Mouse (Mus musculus) splenic B cell, adult 2 months (primary cell): ENCODE data around the gene Thtpa.
A peak's percentile ranks its signal among the peaks of the same experiment; 100 is the strongest.

Experiments used
- DNase-seq: peaks from one replicate; pipeline ENCODE4 v3.0.0-alpha.2; 2011; ENCODE audit warnings: low read depth, low spot score
- H3K27me3 ChIP-seq: 2 replicates; pipeline ENCODE4 v1.6.1; 2012; ENCODE audit warnings: mild to moderate bottlenecking, low read length, moderate library complexity, mixed read lengths; ENCODE audit not compliant: control insufficient read depth, poor library complexity, insufficient read depth, severe bottlenecking
- H3K36me3 ChIP-seq: 2 replicates; pipeline ENCODE4 v1.6.1; 2012; ENCODE audit warnings: mild to moderate bottlenecking, low read length, moderate library complexity, mixed read lengths; ENCODE audit not compliant: control insufficient read depth, poor library complexity, insufficient read depth, severe bottlenecking

The Thtpa gene

DNA sequence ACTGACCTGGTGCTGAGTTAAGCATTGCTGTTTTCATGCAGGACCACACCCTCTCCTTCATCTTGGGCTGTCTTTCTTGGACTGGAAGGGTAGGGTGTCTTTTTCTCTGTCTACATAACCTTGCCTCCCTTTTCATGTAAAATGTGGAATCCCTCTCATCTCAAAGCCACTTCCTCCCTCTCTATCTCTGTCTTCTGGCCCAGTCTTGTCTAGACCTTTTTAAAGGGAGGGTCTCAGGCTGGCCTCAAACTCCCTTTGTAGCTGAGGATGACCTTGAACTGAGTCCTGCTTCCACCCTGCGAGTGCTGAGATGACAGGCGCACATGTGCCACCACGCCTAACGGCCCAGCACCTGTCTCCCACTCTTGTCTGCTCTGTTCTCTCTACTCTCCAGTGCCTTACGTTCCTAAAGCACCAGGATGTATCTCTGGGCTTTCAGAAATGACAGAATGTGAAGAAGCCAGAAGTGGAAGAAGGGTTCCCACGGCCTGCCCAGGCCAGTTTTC, 8.5 kb upstream of the Thtpa start:
- no peak for DNase-seq
- Histone ChIP-seq H3K27me3 (no peaks in the 10 kb centered on the region), H3K36me3 (no peaks in the 10 kb centered on the region)

DNA sequence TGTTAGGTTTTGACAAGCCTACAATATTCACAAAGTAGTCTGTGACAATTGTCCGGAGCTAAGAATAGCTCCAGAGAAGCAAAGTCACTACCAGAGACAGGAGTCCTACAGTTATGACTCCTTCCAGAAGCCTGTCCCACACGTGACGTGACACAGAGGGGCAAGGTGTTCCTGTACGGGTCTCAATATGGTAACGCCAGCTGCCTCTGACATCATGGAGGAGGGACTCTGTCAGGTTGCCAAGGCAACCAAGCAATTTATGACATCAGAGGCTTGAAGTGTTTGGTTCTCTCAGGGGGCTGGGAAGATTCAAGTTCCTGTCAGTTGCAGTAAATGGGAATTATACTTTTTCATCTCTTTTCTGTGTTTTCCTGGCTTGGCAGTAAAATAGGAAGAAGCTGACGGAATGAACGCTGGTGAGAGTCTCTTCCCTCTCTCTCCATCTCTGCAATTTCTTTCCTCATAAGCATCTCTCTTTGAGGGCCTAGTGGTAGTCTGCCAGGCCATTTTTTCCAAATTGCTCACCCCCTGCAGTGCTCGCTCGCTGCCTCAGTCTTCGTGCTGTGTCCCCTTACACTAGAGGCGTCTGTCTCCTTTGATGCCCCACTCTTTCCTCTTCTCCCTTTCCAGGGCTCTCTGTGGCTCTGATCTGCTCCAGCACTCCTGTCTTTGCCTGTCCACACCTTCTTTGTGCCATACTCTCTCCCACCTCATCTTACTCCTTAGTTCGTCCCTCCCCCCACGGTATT, 5.2 kb upstream of the Thtpa start:
- Histone ChIP-seq H3K36me3 (no peaks in the 10 kb centered on the region), H3K27me3 (no peaks in the 10 kb centered on the region)
- DNase-seq, result peak; percentile 41

DNA sequence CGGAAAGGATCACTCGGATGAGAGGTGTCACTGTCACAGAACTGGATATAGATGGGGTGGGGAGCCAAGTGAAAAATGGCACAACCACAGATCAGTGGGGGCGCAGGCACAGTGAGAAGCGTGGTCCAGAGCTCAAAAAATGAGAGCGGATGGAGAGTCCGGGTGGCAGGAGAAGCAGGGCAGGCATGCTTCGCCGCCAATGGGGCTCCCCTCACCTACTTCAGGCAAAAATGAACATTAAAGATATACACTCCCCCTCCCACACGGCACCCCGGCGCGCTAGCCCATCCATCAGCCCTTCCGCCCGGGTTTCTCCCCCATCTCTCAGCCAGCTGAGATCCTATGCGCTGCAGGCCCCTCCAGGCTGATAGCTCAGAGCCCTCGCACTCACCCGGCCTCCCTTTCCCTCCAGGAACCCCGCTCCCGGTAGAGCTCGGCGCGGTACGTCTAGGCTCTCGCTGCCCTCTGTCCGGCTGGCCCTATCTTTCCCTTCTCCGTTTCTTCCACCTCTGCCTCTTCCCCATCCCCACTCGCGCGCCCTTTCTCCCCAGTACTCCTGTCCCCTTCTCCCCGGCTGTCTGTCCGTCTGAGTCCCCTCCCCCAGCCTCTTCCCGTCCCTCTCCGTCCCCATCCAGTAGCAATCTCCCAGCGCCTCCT, 3.2 kb upstream of the Thtpa start:
- Histone ChIP-seq H3K36me3 (no peaks in the 10 kb centered on the region), H3K27me3 (no peaks in the 10 kb centered on the region)
- no peak for DNase-seq

DNA sequence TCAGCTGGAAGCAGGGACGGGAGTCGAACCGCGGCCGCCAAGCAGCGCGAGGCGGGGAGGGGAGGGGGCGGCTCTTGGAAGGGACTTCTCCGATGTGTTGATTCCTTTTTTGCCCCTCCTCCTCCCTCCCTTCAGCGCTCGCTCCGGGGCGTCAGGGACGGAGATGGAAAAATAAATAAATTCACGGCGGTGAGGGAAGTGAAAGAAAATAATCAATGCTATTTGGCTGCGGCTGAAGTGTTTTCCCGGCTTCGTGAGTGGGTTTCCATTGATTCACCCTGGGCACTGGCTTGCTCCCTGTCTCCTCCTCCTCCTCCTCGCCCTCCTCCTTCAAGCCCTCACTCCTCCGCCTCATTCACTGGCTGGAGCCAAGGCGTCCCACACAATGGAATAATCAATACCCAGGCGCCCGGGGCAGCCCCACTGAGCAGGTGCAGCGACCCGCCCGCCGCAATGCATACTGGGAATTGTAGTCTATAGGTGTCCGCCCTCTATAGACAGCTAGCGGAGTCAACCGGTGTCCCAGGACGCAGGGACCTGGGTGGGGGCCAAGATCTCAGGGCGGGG, 2.5 kb upstream of the Thtpa start, which contains the start of gene Zfhx2:
Gene Zfhx2, minus strand, starts transcription at position 314 of the 567 bp plus-strand sequence.
- peak; percentile 93 for DNase-seq
- no peaks in the 10 kb centered on the region for H3K27me3 ChIP-seq
- H3K36me3 ChIP-seq, result no peaks in the 10 kb centered on the region

DNA sequence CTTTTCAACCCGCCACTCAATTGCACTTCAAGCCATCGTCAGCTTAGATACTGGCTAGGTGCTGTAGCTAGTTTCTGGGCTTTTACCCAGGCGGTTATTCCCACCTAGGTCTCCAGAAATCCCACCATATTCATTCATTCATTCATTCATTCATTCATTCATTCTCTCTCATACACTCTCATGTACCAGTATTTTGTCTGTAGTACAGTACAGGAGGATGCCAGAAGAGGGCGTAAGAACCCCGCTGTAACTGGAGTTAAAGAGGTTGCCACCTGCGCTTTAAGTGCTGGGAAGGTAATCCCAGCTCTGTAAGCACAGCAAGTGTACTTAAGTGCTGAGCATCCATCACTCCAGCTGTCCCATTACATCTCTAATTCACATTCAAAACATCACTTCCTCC, 657 bp upstream of the Thtpa start:
- peak; percentile 53 for DNase-seq
- no peaks in the 10 kb centered on the region for H3K27me3 ChIP-seq
- no peaks in the 10 kb centered on the region; the same call in 1 of the 2 replicates for H3K36me3 ChIP-seq

DNA sequence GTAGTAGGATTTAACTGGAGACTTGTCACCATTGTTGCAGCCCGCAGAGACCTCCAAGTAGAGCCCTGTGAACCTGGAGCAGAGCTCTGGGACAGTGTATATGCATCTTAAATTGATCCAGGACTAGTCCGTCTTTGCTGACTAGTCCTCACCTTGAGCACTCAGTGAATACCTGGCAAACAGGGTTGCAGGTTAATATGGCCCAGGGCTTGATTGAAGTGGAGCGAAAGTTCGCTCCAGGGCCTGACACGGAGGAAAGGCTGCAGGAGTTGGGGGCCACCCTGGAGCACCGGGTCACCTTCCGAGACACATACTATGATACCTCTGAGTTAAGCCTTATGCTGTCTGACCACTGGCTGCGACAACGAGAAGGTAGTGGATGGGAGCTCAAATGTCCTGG, 679 bp downstream of the Thtpa start:
- no peaks in the 10 kb centered on the region for H3K27me3 ChIP-seq
- H3K36me3 ChIP-seq, result no peaks in the 10 kb centered on the region; the same call in 1 of the 2 replicates
- DNase-seq, result no peak

DNA sequence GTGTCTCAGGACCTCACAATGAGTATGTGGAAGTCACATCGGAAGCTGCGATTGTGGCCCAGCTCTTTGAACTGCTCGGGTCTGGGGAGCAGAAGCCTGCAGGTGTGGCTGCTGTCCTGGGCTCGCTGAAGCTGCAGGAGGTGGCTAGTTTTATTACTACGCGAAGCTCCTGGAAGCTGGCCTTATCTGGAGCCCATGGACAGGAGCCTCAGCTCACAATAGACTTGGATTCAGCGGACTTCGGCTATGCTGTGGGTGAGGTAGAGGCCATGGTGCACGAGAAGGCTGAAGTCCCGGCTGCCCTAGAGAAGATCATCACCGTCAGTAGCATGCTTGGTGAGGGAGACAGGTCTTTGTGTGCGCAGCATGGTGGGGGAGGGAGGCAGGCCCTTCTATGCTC, 1.1 kb downstream of the Thtpa start:
- Histone ChIP-seq H3K36me3 (peaks cover 3% of the 10 kb centered on the region), H3K27me3 (no peaks in the 10 kb centered on the region)
- no peak for DNase-seq

DNA sequence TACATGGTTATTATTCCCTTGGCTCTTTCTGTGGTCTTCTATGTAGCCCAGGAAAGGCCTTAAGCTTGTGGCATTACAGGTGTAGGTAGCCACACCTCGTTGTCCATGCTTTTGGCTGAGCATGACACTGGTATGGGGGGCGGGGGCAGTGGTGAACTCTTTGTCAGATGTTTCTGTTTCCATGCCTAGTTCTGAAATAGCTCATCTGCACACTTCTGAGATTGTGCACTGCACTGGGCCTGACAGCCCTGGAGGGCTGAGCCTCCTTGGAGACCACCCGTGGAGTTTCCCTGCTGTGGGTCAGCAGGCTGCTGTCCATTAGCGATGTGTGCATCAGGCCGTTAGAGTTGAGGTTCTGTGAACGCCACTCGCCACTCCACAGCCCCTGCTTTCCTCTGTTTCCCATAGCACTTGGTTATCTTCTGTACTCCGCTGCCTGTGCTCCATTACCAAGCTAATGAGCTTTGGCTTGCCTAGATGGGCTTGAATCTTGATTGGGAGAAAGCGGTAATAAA, 2.0 kb downstream of the Thtpa start:
- H3K27me3 ChIP-seq, result no peaks in the 10 kb centered on the region
- H3K36me3 ChIP-seq, result peaks cover 5% of the 10 kb centered on the region
- no peak for DNase-seq

DNA sequence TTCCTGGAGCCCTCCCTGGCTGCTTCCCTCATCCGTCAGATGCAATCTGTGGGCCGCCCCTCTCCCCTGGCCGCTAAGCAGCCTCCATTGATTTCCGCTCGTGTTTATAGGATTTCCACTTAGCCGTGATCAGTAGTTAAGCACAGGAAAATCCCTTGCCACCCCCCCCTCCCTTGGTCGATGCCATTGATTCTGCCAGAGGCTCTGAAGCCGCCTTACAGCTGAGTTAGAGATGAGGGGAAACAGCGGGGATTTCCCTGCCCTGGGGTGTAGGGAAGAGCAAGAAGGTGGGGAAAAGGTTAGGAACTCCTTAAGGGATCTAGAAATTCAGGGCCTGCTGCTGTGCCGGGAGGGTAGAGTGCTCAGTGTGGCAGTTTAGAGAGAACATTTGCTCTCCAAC, 3.1 kb downstream of the Thtpa start:
- peaks cover 6% of the 10 kb centered on the region for H3K36me3 ChIP-seq
- H3K27me3 ChIP-seq, result no peaks in the 10 kb centered on the region
- DNase-seq, result no peak

DNA sequence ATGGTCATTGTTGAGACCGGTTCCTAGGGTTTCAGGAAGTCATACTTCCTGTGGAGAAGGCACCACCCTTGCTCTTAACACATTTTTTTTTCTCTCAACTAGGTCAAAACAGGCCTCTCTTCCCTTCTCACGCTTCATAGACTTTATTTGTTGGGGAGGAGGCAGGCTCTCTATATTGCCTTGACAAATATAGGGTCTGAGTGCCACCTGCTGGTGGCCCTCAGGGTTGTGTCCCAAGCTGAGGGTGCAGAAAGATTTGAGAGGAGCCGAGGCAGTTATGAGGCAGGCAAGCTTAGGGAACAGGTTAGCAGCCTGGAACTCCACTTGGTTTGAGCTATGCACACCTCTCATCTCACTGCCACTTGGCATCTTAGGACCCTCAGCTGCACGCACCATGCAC, 3.5 kb downstream of the Thtpa start:
- Histone ChIP-seq H3K27me3 (no peaks in the 10 kb centered on the region), H3K36me3 (peaks cover 6% of the 10 kb centered on the region)
- peak; percentile 48 for DNase-seq

DNA sequence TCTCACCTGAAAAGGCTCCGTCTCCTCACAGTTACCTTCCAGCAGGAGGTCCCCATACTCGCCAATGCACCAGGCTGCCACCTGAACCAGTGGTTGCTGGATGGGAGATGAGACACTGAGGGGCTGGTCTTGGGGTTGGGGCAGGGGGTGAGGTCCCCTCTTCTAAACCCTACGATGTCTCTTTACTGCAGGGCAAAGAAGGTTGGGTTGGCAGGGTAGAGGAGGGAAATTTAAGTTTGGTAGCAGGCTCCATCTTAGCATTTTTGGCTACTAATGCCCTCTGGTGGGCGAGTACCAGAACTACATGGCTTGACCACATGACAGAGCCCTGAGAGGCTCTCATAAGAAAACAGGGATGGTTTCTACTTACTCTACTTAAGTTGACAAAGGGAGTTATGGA, 7.0 kb downstream of the Thtpa start:
- peak; percentile 76 for DNase-seq
- Histone ChIP-seq H3K36me3 (peaks cover 6% of the 10 kb centered on the region), H3K27me3 (no peaks in the 10 kb centered on the region)

DNA sequence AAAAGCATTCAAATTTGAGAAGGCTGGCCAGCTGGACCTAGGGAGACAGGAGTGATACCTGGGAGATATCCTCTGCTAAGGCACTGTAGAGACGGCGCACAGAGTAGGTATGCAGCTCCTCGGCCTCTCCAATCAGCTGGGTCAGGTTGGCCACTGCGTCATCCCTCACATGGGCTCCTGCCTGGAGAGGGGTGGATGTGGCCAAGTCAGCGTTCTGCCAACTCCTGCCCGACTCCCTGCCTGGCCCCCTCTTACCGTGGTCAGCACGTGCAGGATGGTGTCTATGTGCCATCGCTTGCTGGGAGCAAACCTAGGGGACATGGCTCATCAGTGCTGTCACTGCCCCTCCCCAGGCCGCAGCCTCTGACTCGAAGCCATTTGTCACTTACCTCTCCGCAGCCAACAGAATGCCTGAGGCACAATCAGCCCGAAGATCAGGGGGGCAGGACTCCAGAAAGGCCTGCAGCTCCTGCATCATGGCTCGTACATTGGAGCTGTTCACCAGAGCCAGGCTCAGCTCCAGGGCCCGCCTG, 7.7 kb downstream of the Thtpa start:
- no peak for DNase-seq

DNA sequence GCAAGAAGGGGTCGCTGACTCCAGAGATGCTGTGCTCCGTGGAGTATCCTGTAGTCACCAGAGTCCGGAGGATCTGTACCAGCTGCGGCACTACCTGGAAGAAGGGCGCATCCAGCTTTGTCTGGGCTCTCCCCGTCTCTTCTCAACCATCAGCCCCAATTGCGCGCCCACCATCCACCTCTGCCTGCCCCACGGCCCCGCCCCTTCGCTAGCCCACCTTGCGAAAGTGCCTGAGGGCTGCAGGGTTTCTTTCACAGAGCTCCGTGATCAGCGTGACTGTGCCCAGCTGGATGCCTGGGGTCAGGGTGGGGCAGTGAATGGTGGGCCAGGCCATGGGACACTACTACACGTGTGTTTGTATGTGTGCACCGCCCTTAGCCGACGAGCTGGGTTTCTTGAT, 9.8 kb downstream of the Thtpa start:
- H3K36me3 ChIP-seq, result peaks cover 6% of the 10 kb centered on the region
- H3K27me3 ChIP-seq, result no peaks in the 10 kb centered on the region
- DNase-seq, result no peak

More for the DNA sequence above, 7.7 kb downstream of the Thtpa start:
- H3K27me3 ChIP-seq, result no peaks in the 10 kb centered on the region
- H3K36me3 ChIP-seq, result peaks cover 6% of the 10 kb centered on the region

DNA sequence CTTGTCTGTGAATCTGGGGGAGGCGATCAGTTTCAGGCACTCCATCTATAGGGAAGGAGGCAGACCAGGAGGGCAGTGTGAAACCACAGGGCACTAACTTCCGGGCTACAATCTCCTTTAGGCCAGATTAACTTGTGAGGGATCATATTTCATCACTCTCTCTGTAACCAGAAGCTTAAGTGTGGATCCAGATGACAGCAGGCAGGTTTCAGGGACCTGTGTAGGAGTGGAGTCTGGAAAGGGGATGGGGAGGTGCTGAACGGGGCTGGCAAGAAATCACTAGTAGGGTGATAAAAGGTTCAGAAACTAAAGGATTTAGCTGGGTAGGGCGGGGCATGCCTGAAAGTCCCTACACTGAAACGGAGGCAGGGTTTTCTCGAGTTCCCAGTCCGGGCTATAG, 10.8 kb downstream of the Thtpa start:
- DNase-seq, result no peak
- Histone ChIP-seq H3K27me3 (no peaks in the 10 kb centered on the region), H3K36me3 (peaks cover 6% of the 10 kb centered on the region)
